15 mouse cellular contexts compared by ENCODE assay signal in the genomic region with DNA sequence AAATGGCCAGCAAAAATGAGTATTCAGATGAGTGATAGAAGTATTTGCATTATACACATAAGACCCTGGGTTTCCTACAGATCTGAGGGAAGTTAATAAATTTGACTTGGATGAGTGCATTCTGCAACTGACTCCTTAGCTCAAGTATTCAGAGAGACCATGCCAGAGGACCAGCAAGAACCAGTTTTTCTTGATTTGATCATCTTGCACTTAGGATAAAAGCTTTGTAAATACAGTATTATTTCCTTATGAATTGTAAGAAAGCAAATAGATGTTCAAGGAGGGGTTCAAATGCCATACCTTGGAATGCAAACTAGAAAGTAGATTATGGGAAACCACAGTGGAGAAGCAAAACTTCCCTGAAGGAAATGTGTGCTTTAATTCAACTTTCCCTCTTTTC. TPM values are rescaled to one million over a fixed set of nuclear protein-coding genes. Genes with fewer than 3 reads are reported as not detected.
"Had no signal": no experiment of that assay in that cellular context is flagged by ENCODE, and none has a peak within 500 bp of the region (broad histone marks: within the 10 kb centered on the region; RNA-seq: fewer than 3 reads in every experiment).

No protein-coding gene starts in this region.

- H3K27me3 ChIP-seq: liver, embryonic 15.5 days; midbrain, embryonic 15.5 days; neural tube, embryonic 12.5 days had no signal

- DNase-seq: kidney, adult 2 months; kidney, postnatal 36 days; thymus, adult 18-20 months; thymus, postnatal 14 days had no signal

- ATAC-seq: intestine, embryonic 16.5 days; midbrain, embryonic 15.5 days had no signal

- H3K4me3 ChIP-seq: layer of hippocampus, adult 2 months; limb, embryonic 10.5 days; liver, embryonic 15.5 days; megakaryocyte, embryonic 14.5 days; midbrain, embryonic 15.5 days; neural tube, embryonic 12.5 days had no signal

- H3K36me3 ChIP-seq: limb, embryonic 10.5 days; liver, embryonic 15.5 days; midbrain, embryonic 15.5 days; neural tube, embryonic 12.5 days had no signal

- H3K4me2 ChIP-seq: liver, embryonic 11.5 days; liver, embryonic 15.5 days; midbrain, embryonic 11.5 days; midbrain, embryonic 15.5 days; neural tube, embryonic 12.5 days had no signal

- H3K9ac ChIP-seq: liver, embryonic 15.5 days; midbrain, embryonic 15.5 days; neural tube, embryonic 12.5 days had no signal

- H3K4me1 ChIP-seq: limb, embryonic 10.5 days; liver, embryonic 15.5 days; megakaryocyte, embryonic 14.5 days; midbrain, embryonic 15.5 days; neural tube, embryonic 12.5 days had no signal

- H3K9me3 ChIP-seq: limb, embryonic 10.5 days; liver, embryonic 15.5 days; megakaryocyte, embryonic 14.5 days; midbrain, embryonic 15.5 days; neural tube, embryonic 12.5 days had no signal

- H3K27ac ChIP-seq: kidney, postnatal 0 days; layer of hippocampus, adult 2 months; limb, embryonic 10.5 days; liver, embryonic 15.5 days; macrophage; midbrain, embryonic 15.5 days; neural tube, embryonic 12.5 days had no signal

RNA-seq across cellular contexts. Expression of a gene that starts 13.0 kb away (rescaled TPM):
- polyA plus RNA-seq: midbrain, embryonic 15.5 days had no signal
